Mouse (Mus musculus) heart, postnatal 25 days (tissue): ENCODE results near the gene Gfer. TPM values are rescaled to one million over a fixed set of nuclear protein-coding genes. Genes with fewer than 3 reads are reported as not detected.

Source experiments
- DNase-seq: peaks from one replicate; pipeline ENCODE4 v3.0.0; 2022; ENCODE audit warnings: low spot score
- intact Hi-C: fragments of 180-260 bp; cut with DNase I; formaldehyde crosslinking; loops from one replicate; pipeline ENCODE4 v1.15.1; 2025
- total RNA-seq, 2 experiments: library from RNA; stranded (reverse); gene quantifications; 2 replicates each; pipeline ENCODE4 v1.2.3; 2021

Gene Gfer
- total RNA-seq = 10 to 100 TPM; 21.9 to 22.1 TPM

- intact Hi-C loops = no loop called here
- DNase-seq = peak; percentile 79
Measured at GRCm38 (mm10) chr17:24696011-24696697, at the start of gene Gfer, which contains the start of gene Noxo1. Gene Gfer, minus strand, starts transcription at chr17:24696156. Gene Noxo1, plus strand, starts transcription at chr17:24696234.

GRCm38 (mm10) chr17:24744381-24744780 lies 48.4 kb upstream of the Gfer start:
- intact Hi-C loops = loop anchor here (2.0 to 10.0 kb wide), 3 partner anchors 136 to 380 kb away; partner anchors contain the start of genes Cramp1l, Ift140 and Ptx4
- no peak for DNase-seq

GRCm38 (mm10) chr17:24743896-24744295 lies 47.9 kb upstream of the Gfer start:
- intact Hi-C loops = loop anchor here (2.0 to 10.0 kb wide), 3 partner anchors 137 to 381 kb away; partner anchors contain the start of genes Cramp1l, Ift140 and Ptx4
- no peak for DNase-seq

GRCm38 (mm10) chr17:24742307-24742706 lies 46.4 kb upstream of the Gfer start:
- intact Hi-C loops = loop anchor here (10.0 kb wide), 2 partner anchors 272 to 382 kb away; partner anchors contain the start of genes Cramp1l, Ift140 and Ptx4
- no peak for DNase-seq

- DNase-seq = no peak
- intact Hi-C loops = loop anchor here (5.0 to 10.0 kb wide), 4 partner anchors 147 to 535 kb away; partner anchors contain the start of genes Cramp1l, Ift140, Nubp2 and Ptx4
Measured at GRCm38 (mm10) chr17:24739926-24740325, 44.0 kb upstream of the Gfer start.

- intact Hi-C loops = loop anchor here (5.0 to 10.0 kb wide), 2 partner anchors 149 to 537 kb away; partner anchors contain the start of genes Nubp2, Spsb3 and Ube2i
- no peak for DNase-seq
Measured at GRCm38 (mm10) chr17:24738238-24738637, 42.3 kb upstream of the Gfer start.

GRCm38 (mm10) chr17:24737135-24737810 lies 41.3 kb upstream of the Gfer start:
- intact Hi-C loops = loop anchor here (5.0 to 10.0 kb wide), 2 partner anchors 150 to 538 kb away; partner anchors contain the start of genes Nubp2, Spsb3 and Ube2i
- DNase-seq = no peak

- peak; percentile 98 for DNase-seq
Measured at GRCm38 (mm10) chr17:24736330-24737051, 40.5 kb upstream of the Gfer start, which contains the start of gene Msrb1. Gene Msrb1, plus strand, starts transcription at chr17:24736642.

GRCm38 (mm10) chr17:24735446-24735845 lies 39.5 kb upstream of the Gfer start:
- DNase-seq = no peak
- intact Hi-C loops = loop anchor here (5.0 to 10.0 kb wide), 2 partner anchors 152 to 539 kb away; partner anchors contain the start of genes Nubp2, Spsb3 and Ube2i

More at GRCm38 (mm10) chr17:24736330-24737051, 40.5 kb upstream of the Gfer start, which contains the start of gene Msrb1:
- intact Hi-C loops = loop anchor here (5.0 to 10.0 kb wide), 2 partner anchors 151 to 538 kb away; partner anchors contain the start of genes Nubp2, Spsb3 and Ube2i

GRCm38 (mm10) chr17:24734513-24734912 lies 38.6 kb upstream of the Gfer start:
- no peak for DNase-seq
- intact Hi-C loops = loop anchor here (10.0 kb wide), 1 partner anchor 540 kb away; the partner anchor contains the start of gene Ube2i

GRCm38 (mm10) chr17:24733434-24734050 lies 37.6 kb upstream of the Gfer start:
- intact Hi-C loops = loop anchor here (10.0 kb wide), 1 partner anchor 541 kb away; the partner anchor contains the start of gene Ube2i
- no peak for DNase-seq

GRCm38 (mm10) chr17:24732233-24732935 lies 36.4 kb upstream of the Gfer start:
- no peak for DNase-seq
- intact Hi-C loops = loop anchor here (10.0 kb wide), 1 partner anchor 542 kb away; the partner anchor contains the start of gene Ube2i

GRCm38 (mm10) chr17:24730787-24731186 lies 34.8 kb upstream of the Gfer start:
- intact Hi-C loops = loop anchor here (10.0 kb wide), 1 partner anchor 544 kb away; the partner anchor contains the start of gene Ube2i

GRCm38 (mm10) chr17:24729067-24729466 lies 33.1 kb upstream of the Gfer start:
- no peak for DNase-seq
- intact Hi-C loops = no loop called here

More at GRCm38 (mm10) chr17:24730787-24731186, 34.8 kb upstream of the Gfer start:
- no peak for DNase-seq

GRCm38 (mm10) chr17:24728184-24728583 lies 32.2 kb upstream of the Gfer start:
- intact Hi-C loops = no loop called here

GRCm38 (mm10) chr17:24727618-24728017 lies 31.7 kb upstream of the Gfer start, which contains the start of gene Rpl3l:
Gene Rpl3l, plus strand, starts transcription at chr17:24727820.
- no peak for DNase-seq

More at GRCm38 (mm10) chr17:24728184-24728583, 32.2 kb upstream of the Gfer start:
- no peak for DNase-seq

GRCm38 (mm10) chr17:24725637-24726390 lies 29.9 kb upstream of the Gfer start:
- intact Hi-C loops = no loop called here
- DNase-seq = no peak

More at GRCm38 (mm10) chr17:24727618-24728017, 31.7 kb upstream of the Gfer start, which contains the start of gene Rpl3l:
- intact Hi-C loops = no loop called here
